Mouse (Mus musculus): ENCODE data around the gene Babam2.

The Babam2 gene

GRCm38 (mm10) chr5:32106473-32107140, 409.1 kb downstream of the Babam2 start:
- intact Hi-C loops (cut with DNase I) = no loop called here

- intact Hi-C loops (cut with DNase I) = no loop called here
Observed at GRCm38 (mm10) chr5:32110651-32111050, 413.2 kb downstream of the Babam2 start.

GRCm38 (mm10) chr5:32112206-32112916, 414.9 kb downstream of the Babam2 start:
- intact Hi-C loops (cut with DNase I) = no loop called here

GRCm38 (mm10) chr5:32120901-32121376, 423.5 kb downstream of the Babam2 start:
- intact Hi-C loops (cut with DNase I) = no loop called here

GRCm38 (mm10) chr5:32121936-32122335, 424.5 kb downstream of the Babam2 start:
- intact Hi-C loops (cut with DNase I) = no loop called here

GRCm38 (mm10) chr5:32122363-32122762, 424.9 kb downstream of the Babam2 start:
- intact Hi-C loops (cut with DNase I) = no loop called here

- intact Hi-C loops (cut with DNase I) = no loop called here
Observed at GRCm38 (mm10) chr5:32124957-32125356, 427.5 kb downstream of the Babam2 start.

GRCm38 (mm10) chr5:32127226-32127625, 429.7 kb downstream of the Babam2 start:
- intact Hi-C loops (cut with DNase I) = no loop called here

GRCm38 (mm10) chr5:32127927-32128326, 430.4 kb downstream of the Babam2 start:
- intact Hi-C loops (cut with DNase I) = no loop called here

- intact Hi-C loops (cut with DNase I) = loop anchor here (10.0 kb wide), 2 partner anchors 128 to 198 kb away; no protein-coding TSS in a partner anchor
Observed at GRCm38 (mm10) chr5:32132971-32133501, 435.6 kb downstream of the Babam2 start.

- intact Hi-C loops (cut with DNase I) = loop anchor here (10.0 kb wide), 2 partner anchors 129 to 199 kb away; no protein-coding TSS in a partner anchor
Observed at GRCm38 (mm10) chr5:32133549-32134004, 436.1 kb downstream of the Babam2 start.

GRCm38 (mm10) chr5:32134051-32134732, 436.7 kb downstream of the Babam2 start:
- intact Hi-C loops (cut with DNase I) = loop anchor here (10.0 kb wide), 2 partner anchors 129 to 199 kb away; no protein-coding TSS in a partner anchor

Small RNA genes lying within 50 kb of the gene (microRNA-seq; reads per million reads assigned to microRNA genes)
- 0 reads per million in 2 experiments for gene Mir3473e
